Mouse (Mus musculus): ENCODE data around the gene Cd302.

Cd302 gene

GRCm38 (mm10) chr2:60259186-60259585 lies 25.1 kb downstream of the Cd302 start:
- in situ Hi-C loops (cut with MboI, MseI): no loop called here

- in situ Hi-C loops (cut with MboI, MseI): no loop called here
Measured at GRCm38 (mm10) chr2:60256751-60257150, 27.5 kb downstream of the Cd302 start.

- in situ Hi-C loops (cut with MboI, MseI): loop anchor here (5.0 kb wide), 1 partner anchor 74 kb away; no protein-coding TSS in a partner anchor
Measured at GRCm38 (mm10) chr2:60253506-60253905, 30.8 kb downstream of the Cd302 start.

DNA sequence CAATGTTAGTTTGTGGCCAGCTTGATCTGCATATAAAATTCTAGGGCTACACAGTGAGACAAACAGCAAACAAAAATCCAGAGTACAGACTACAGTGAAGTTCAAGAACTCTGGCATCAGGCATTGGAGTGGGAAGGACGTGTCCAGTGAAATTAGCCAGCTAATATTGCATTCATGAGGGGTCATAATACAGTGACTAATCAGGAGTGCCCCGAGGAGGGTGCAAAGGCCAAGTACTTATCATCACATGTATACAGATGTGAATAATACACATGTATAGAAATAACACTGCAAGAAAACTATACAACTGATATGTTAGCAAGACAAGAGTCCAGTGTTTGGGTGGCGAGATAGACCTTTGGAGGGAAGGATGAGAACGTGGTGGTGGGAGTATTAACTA lies 31.5 kb downstream of the Cd302 start:
- in situ Hi-C loops (cut with MboI, MseI): loop anchor here (5.0 kb wide), 1 partner anchor 75 kb away; no protein-coding TSS in a partner anchor

GRCm38 (mm10) chr2:60234506-60234905 lies 49.8 kb downstream of the Cd302 start:
- in situ Hi-C loops (cut with MboI, MseI): no loop called here

DNA sequence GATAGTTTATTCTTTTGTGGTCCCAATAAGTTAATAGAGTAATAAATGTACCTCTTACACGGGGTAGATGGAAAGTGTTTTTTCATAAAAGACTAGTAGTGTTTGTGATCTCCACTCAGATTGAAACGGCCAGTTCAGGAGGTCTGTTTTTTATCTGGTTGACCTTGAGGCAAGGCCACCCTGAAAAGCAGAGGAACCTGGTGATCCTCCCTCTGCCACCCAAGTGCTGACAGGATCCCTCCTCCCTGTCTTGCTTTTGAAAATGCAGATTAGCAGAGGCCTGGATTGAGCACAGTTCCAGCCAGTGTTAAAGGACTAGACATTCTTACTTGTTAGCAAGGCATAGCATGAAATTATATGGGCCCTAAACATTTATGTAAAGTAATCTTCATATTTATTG lies 51.1 kb downstream of the Cd302 start:
- in situ Hi-C loops (cut with MboI, MseI): no loop called here

- in situ Hi-C loops (cut with MboI, MseI): no loop called here
Measured at GRCm38 (mm10) chr2:60230361-60230760, 53.9 kb downstream of the Cd302 start.

DNA sequence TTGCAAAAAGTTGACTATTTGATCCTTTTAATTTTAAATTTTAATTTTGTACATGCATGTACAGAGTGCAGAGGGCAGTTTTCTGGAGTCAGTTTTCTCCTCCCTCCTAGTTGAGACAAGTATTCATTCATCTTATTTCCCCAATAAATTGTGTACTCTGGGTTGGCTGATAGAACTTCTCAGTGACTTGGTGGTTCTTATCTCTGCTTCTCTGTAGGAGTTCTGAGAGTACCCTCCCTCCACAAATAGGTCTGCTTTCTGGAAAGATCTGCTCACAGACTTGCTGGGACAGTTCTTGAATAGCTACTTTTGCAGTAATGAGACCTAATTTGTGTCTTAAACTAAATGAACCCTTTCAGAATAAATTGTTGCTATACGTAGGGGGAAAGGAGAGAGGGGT lies 55.8 kb downstream of the Cd302 start:
- in situ Hi-C loops (cut with MboI, MseI): no loop called here

- in situ Hi-C loops (cut with MboI, MseI): no loop called here
Measured at GRCm38 (mm10) chr2:60223489-60223888, 60.8 kb downstream of the Cd302 start.

DNA sequence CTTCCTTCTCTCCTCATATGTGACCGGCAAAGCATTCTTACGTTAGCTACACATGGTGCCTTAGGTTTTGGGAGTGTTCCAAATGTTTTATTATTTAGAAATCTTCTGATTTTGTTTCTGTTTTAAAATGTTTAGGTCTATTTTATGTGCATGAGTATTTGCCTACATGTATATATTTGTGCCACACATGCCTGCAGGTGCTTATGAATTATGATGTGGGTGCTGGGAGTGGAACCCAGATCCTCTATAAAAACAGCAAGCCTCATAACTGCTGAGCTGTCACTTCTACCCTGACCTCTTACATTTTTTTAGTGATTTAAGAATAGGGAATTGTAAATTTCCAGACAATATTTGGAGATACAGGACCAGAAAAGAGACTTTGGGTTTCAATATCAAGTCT lies 62.3 kb downstream of the Cd302 start:
- in situ Hi-C loops (cut with MboI, MseI): no loop called here

DNA sequence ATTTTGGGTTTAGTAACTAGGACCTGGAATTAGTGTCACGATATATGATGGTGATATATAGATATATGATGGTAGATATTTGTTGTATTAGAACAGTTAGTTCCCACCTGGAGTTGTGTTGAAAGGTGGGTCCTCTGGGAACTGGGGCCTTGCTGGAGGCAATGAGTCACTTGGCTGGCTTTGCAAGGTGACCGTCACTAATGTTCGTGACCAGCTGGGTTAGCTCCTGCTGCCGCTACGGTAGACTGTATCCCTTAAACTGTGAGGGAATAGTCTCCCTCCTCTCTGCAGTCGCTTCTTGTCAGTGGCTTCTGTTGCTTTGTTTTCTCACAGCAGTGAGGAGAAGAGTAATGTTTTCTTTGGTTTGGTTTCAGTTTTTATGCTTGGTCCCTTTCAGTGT lies 63.1 kb downstream of the Cd302 start:
- in situ Hi-C loops (cut with MboI, MseI): no loop called here

GRCm38 (mm10) chr2:60217620-60218019 lies 66.7 kb downstream of the Cd302 start:
- in situ Hi-C loops (cut with MboI, MseI): no loop called here

DNA sequence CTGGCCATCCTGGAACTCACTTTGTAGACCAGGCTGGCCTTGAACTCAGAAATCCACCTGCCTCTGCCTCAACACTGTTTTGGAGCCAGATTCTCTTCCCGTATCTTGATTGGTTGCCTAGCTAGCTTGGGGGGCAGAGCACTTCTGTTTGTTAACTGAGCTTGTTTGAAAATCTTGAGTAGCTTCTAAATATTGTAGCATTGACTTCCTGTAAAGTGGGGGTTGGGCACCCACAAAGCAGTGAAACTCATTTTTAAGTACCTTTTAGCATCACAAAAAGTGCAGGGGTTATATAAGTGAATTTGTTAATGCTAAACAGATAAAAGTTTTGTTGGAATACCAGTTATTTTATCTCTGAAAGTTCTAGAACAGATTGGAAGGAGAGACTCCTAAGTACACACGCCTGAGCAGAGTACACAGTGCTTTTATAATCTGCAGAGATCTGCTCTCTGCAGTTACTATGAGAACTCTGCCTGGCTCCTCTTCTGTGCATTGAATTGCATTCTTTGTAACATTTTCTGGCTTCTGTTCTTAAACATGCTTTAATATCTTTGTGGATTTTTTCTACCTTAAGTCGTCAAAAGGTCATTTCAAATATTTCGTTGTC lies 67.6 kb downstream of the Cd302 start:
- in situ Hi-C loops (cut with MboI, MseI): no loop called here

DNA sequence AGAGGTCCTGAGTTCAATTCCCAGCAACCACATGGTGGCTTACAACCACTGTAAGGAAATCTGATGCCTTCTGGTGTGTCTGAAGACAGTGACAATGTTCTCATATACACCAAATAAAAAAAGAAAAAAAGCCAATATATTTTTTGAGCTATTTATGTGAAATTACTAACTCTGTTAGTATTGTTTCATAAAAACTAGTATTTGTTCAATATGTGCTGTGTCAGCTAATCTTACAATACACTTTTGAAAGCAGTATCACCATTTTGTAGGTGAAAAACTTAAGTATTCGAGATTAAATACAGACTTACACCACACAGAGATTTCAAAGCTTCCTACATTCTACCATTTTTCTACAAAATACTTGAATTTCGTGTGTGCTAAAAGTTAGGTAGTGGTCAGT lies 69.6 kb downstream of the Cd302 start:
- in situ Hi-C loops (cut with MboI, MseI): no loop called here

GRCm38 (mm10) chr2:60212488-60212887 lies 71.8 kb downstream of the Cd302 start:
- in situ Hi-C loops (cut with MboI, MseI): no loop called here

- in situ Hi-C loops (cut with MboI, MseI): no loop called here
Measured at GRCm38 (mm10) chr2:60210821-60211220, 73.5 kb downstream of the Cd302 start.

DNA sequence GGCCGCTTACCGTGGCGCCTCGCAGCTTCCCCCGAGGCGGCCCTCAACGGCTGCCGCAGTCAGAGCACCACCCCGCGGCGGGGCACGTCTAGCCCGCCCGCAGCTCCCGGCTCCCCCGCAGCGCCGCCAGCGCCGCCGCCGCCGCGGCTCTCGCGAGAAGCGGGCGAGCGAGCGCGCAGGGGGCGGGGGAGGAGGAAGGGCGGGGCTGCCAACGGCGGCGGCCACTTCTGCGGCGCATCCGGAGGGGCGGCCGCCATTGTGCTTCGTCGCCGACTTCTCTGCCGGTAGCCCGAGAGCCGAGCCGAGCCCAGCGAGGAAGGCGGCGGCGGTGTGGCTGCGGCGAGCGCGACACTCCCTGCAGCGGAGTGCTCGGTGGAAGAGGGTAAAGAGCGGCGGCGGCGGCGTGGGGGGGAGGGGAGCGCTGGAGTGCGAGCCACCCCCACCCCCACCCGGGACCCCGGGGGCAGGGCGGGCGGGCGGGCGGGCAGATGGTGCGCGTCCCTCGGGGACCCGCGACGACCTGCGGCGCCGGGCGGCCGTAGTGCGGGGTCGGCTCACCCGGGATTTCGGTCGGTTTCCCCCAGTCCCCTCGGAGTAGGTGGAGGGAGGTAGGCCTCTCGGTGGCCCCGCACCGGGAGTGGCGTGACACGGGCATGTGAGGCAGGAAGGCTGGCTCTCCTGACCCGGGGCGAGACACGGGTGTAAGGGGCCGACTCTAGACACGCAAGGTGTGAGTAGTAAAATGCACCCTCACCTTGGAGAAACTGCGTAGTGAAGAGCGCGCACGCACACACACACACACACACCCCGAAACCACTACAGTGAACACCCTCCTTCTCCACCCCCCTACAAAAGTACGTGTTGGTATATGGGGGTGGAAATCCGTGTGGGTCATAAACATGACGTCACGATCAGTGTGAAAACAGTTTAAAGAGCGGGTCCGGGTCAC lies 74.3 kb downstream of the Cd302 start, which contains the start of the genes Baz2b and March7:
Gene Baz2b, minus strand, starts transcription at position 137 of the 949 bp plus-strand sequence.
Gene March7, plus strand, starts transcription at position 185 of the 949 bp plus-strand sequence.
- in situ Hi-C loops (cut with MboI, MseI): loop anchor here (10.0 kb wide), 1 partner anchor 85 kb away; no protein-coding TSS in a partner anchor

- in situ Hi-C loops (cut with MboI, MseI): loop anchor here (10.0 kb wide), 1 partner anchor 84 kb away; no protein-coding TSS in a partner anchor
Measured at GRCm38 (mm10) chr2:60209122-60209611, 75.1 kb downstream of the Cd302 start.

DNA sequence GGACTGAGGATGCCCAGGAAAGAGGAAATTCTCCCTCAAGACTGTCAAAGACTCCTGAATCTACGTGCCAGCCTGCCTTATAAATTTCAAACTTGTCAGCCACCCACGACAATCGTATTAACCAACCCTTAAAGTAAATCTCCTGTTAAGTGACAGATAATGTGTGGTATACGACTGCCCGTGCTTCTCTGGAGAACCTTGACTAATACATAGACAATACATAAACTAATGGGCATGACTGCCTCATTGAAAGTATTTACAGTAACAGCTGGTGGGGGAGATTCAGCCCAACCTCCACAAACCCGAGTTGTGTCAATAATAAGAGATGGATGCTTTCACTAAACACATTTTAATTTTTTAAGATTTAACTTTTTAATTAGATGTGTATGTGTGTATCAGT lies 78.5 kb downstream of the Cd302 start:
- in situ Hi-C loops (cut with MboI, MseI): loop anchor here (10.0 kb wide), 1 partner anchor 81 kb away; no protein-coding TSS in a partner anchor

DNA sequence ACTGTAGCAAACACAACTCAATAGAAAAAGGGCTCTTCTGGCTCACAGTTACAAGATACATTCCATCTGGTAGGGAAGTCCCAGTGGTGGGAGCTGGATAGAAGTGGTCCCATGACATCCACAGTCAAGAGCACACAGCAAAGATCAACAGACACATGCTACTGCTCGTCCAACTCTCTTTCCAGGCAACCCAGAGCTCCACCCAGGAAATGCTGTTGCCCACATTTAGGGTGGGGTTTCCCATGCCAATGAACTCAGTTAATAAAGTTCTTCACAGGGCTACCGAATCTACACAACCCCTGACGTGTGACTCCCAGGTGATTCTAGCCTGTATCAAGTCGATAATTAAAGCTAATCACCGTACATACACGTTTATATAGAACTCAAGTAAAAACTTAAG lies 80.1 kb downstream of the Cd302 start:
- in situ Hi-C loops (cut with MboI, MseI): loop anchor here (10.0 kb wide), 1 partner anchor 79 kb away; no protein-coding TSS in a partner anchor

DNA sequence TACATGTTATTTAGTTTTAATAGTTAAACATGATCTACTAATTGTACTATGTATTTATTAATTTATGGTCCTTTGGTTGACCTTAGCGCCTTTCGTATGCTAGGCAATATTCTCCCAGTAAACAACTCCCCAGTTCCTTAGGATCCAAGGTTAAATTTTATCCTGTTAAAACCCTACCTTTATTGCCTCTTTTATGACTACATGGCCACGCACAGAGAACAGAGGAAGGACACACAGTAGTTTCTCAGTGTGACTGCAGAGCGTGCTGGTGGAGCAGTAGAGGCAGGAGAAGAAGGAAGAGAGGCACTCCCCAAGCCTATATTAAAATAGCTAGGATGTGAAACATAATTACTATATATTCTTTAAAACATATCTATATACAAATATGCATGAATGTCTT lies 80.6 kb downstream of the Cd302 start:
- in situ Hi-C loops (cut with MboI, MseI): loop anchor here (10.0 kb wide), 1 partner anchor 79 kb away; no protein-coding TSS in a partner anchor

DNA sequence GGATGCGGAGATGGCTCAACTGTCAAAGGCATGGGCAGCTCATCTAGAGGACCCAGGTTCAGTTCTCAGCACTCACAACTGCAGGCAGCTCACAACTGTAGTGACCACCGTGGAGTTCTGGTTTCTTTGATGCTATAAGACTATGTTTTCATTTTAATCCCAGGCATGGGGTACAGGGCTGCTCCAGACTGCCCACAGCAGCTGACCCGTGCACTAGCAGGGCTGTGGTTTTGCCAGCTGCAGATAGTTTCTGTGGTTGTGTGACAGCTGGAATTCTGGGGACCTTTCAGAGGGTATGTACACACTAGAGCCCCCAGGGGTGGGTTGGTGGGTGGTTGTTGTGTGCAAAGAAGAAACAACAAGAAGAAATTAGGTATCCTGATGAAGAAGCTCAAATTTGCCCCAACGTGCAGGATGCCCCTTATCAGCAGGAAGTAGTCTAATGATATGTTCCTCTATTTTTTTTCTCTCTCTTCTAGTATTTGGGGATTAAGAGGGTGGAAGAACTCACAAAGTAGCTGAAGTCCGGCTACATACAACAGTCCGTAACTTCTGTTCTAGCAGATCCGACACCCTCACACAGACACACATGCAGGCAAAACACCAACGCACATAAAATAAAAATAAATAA lies 81.3 kb downstream of the Cd302 start:
- in situ Hi-C loops (cut with MboI, MseI): loop anchor here (10.0 kb wide), 1 partner anchor 78 kb away; no protein-coding TSS in a partner anchor

All from regulatory T cell (primary cell).